Mouse (Mus musculus) erythroblast, adult 5-6 weeks (primary cell): Measurements from ENCODE around the gene Ephb6. TPM values are rescaled to one million over a fixed set of nuclear protein-coding genes. Genes with fewer than 3 reads are reported as not detected.

ENCODE experiments used
- ATAC-seq: replicated peaks from 2 replicates; pipeline ENCODE4 v1.8.0; 2016; ENCODE audit warnings: moderate number of reproducible peaks, mild to moderate bottlenecking, moderate TSS enrichment, inconsistent platforms; ENCODE audit not compliant: poor library complexity, low FRiP score, severe bottlenecking
- total RNA-seq, 2 experiments: library from RNA; stranded (forward) in 1 of 2; stranded (reverse) in 1 of 2; fragments of 150-400 nt in 1 of 2; fragments of 200-764, 138-1000 nt in 1 of 2; gene quantifications; 2 replicates each; pipeline versions ENCODE4 v1.2.3 to v1.2.4; 2015 to 2017; ENCODE audit warnings: low replicate concordance in 2 of 2

Ephb6 gene
- total RNA-seq, 2 experiments from 2014 or later, result not detected

GRCm38 (mm10) chr6:41621241-41621990, 16.1 kb downstream of the Ephb6 start:
- no peak for ATAC-seq

DNA sequence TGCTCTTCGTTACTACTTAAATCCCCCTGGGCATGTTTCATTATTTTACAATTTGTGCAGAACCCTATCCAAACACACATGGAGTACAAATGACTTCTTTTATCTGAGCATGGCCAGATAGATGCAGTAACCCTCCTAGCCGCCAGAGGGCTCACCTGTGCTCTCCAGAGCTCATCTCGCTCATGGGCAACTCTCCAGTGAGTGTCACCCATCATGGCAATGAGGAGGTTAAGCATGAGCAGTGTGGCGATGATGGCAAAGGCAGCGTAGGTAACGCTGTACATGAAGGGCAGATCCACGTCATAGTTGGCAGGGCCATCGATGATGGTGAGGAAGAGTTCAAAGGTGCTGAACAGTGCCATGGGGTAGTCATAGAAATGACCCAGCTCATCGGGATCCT, 17.4 kb downstream of the Ephb6 start:
- ATAC-seq, result peak; percentile 84

- ATAC-seq, result no peak
Observed at GRCm38 (mm10) chr6:41628180-41628579, 22.9 kb downstream of the Ephb6 start.

DNA sequence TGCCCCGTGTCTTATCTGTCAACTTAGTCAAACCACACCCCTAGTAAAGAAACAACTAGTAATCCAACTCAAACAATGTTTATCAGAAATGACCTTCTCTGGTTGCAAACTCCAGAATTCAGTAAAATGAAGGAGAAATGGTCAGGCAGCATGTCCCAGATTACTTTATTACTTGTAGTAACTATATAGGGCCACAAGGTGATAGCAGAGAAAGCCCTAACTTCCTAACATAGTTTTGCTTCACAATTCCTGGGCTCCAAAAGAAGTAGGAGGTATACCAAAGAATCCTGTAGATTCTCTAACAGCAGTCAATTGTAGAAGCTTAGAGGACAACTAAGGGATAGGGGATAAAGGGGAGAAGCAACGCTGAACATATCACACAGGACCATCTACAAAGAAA, 25.5 kb downstream of the Ephb6 start:
- no peak for ATAC-seq

- ATAC-seq, result no peak
Observed at GRCm38 (mm10) chr6:41631549-41631948, 26.3 kb downstream of the Ephb6 start.

- ATAC-seq, result no peak
Observed at GRCm38 (mm10) chr6:41635211-41635610, 29.9 kb downstream of the Ephb6 start.

DNA sequence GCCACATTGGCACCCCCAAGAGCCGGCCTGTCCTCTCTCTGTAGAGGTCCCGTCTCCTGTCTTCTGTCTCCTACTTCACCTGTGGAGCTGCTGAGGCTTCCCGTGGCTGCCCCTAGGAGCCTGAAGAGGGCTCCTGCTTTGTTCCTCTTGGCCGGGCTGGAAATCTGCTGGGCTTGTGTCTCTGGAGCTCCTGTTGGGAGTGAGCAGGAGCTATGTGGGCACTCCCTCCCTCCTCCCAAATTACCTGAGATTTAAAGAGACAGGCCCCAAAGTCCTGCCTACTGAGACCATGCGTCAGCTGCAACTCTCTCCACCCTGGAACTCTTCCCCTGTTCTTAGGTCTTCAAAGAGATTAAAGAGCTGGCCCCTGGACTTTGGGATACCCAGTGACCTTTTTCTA, 30.9 kb downstream of the Ephb6 start, which contains the start of gene Trpv6:
TSS of gene Trpv6 (minus strand) at position 228 of the 400 bp plus-strand sequence.
- ATAC-seq, result no peak

- ATAC-seq, result no peak
Observed at GRCm38 (mm10) chr6:41637393-41637792, 32.1 kb downstream of the Ephb6 start.

- no peak for ATAC-seq
Observed at GRCm38 (mm10) chr6:41637927-41638506, 32.7 kb downstream of the Ephb6 start.

- no peak for ATAC-seq
Observed at GRCm38 (mm10) chr6:41640449-41640848, 35.2 kb downstream of the Ephb6 start.

DNA sequence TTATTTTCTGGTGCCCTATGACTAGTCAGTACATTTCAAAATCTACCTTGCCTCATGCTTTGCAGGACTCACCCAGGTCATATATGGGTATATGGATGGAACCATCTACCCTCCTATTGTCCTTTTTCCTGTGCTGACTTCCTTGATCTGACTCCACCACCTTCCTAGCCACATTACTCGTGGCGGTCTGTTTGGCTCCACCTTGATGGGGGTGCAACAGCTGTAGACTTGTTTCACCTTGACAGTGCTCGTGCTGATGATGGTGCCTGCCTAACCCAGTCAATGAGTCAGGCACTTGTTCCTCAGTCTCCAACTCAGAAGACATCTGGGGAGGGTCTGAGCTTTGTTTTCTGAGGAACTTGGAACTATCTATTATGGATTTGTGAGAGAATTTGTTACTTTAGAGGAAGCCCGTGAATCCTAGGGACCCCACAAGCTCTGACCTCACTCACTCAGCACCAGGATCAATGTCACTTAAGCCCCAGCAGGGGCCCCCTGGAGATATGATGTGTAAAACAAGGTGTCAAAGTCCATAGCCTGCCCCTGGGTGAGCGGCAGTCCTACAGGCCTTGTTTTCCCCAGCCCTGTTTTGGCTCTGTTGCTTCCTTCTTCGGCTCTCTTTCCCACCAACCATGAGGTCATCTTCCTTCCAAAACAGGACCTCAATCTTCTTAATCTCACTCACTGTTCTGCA, 36.0 kb downstream of the Ephb6 start:
- no peak for ATAC-seq

- ATAC-seq, result no peak
Observed at GRCm38 (mm10) chr6:41642765-41643164, 37.5 kb downstream of the Ephb6 start.

- ATAC-seq, result no peak
Observed at GRCm38 (mm10) chr6:41643227-41643626, 37.9 kb downstream of the Ephb6 start.

GRCm38 (mm10) chr6:41646220-41646619, 40.9 kb downstream of the Ephb6 start:
- ATAC-seq, result no peak

GRCm38 (mm10) chr6:41646672-41647071, 41.4 kb downstream of the Ephb6 start:
- ATAC-seq, result no peak

GRCm38 (mm10) chr6:41653173-41653572, 47.9 kb downstream of the Ephb6 start:
- ATAC-seq, result no peak

DNA sequence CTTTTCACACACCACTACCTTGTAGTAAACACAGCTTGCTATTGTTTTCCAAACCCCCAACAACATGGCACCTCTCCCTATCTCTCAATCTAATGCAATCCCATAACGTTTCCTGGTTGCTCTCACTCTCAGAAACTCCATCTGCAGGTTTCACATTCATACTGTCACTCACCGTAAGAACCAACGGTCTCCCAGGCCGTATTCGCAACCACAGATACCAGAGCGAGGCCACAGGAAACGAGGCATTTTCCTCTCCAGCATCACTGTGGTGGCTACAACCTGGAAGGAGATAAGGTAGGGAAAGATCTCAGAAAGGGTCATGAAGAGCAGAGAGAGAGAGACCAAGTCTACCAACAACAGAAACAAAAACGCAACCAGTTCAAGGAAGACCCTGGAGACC, 49.4 kb downstream of the Ephb6 start:
- ATAC-seq, result no peak

DNA sequence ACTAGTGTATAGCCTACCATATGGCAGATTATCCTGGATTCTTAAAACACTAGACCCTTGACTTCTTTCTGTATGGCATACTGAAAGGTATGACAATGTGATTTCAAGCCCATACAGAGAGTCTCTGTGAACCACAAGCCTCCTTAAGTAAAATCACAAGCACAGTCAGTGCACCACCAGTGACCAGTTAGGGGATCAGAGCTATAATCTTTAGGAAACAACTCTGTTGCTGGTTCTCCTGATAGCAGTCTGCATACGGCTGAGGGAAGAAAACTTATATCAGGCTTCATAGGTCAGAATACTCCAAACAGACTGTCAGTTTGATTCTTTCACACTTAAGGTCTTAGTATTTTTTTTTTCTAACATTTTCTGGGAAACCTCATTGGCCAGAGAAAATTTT, 53.2 kb downstream of the Ephb6 start:
- no peak for ATAC-seq

GRCm38 (mm10) chr6:41662320-41662719, 57.0 kb downstream of the Ephb6 start:
- peak; percentile 52 for ATAC-seq
